ENCODE assay signal across 21 mouse cellular contexts in genomic region chr17:34560438-34560837, GRCm38 (mm10). TPM values are rescaled to one million over a fixed set of nuclear protein-coding genes. Genes with fewer than 3 reads are reported as not detected.
A peak's percentile ranks its signal among the peaks of the same experiment; 100 is the strongest.
DNase-seq lines count a peak whose midpoint lies in the region; ATAC-seq and TF ChIP-seq lines count a peak whose summit lies in the region.
"Had no signal": no experiment of that assay in that cellular context is flagged by ENCODE, and none has a peak within 500 bp of the region (broad histone marks: within the 10 kb centered on the region; RNA-seq: fewer than 3 reads in every experiment).

No protein-coding gene starts in this region.

- no peaks in the 10 kb centered on the region for H3K27me3 ChIP-seq in lung, postnatal 0 days (replicated peaks; ENCODE audit: insufficient read depth, low read length)
- no peaks in the 10 kb centered on the region for H3K27me3 ChIP-seq in midbrain, embryonic 13.5 days
- H3K27me3 ChIP-seq: embryonic facial prominence, embryonic 15.5 days; forebrain, embryonic 15.5 days; hindbrain, embryonic 15.5 days; neural tube, embryonic 15.5 days had no signal

- TF ChIP-seq CTCF in lung, postnatal 0 days (IDR thresholded peaks at IDR 0.05), result peak; percentile 10; the same call in 1 of the 2 replicates

- no peak for ATAC-seq in CD4-positive, CD25-positive, alpha-beta regulatory T cell, adult 4 months
- no peak for ATAC-seq in lung, postnatal 0 days
- no peak for ATAC-seq in midbrain, embryonic 13.5 days
- ATAC-seq in monocyte, adult 5-6 weeks (replicated peaks; ENCODE audit: insufficient number of reproducible peaks, low FRiP score, low TSS enrichment, poor library complexity, severe bottlenecking), result no peak
- ATAC-seq: forebrain, embryonic 15.5 days had no signal

- 91% methylated on average over 6 of the region's 6 CpGs for WGBS in lung, postnatal 0 days
- 93% methylated on average over 6 of the region's 6 CpGs for WGBS in midbrain, embryonic 13.5 days

- H3K4me2 ChIP-seq in lung, postnatal 0 days (replicated peaks; ENCODE audit: low read depth, low read length), result no peak overlapping the region
- no peak overlapping the region for H3K4me2 ChIP-seq in midbrain, embryonic 13.5 days (replicated peaks)
- H3K4me2 ChIP-seq: embryonic facial prominence, embryonic 15.5 days; forebrain, embryonic 15.5 days; heart, embryonic 11.5 days; hindbrain, embryonic 15.5 days; neural tube, embryonic 15.5 days had no signal

- no peak overlapping the region for H3K9ac ChIP-seq in lung, postnatal 0 days (replicated peaks; ENCODE audit: low read depth)
- H3K9ac ChIP-seq in midbrain, embryonic 13.5 days (replicated peaks), result no peak overlapping the region
- H3K9ac ChIP-seq: embryonic facial prominence, embryonic 15.5 days; forebrain, embryonic 15.5 days; hindbrain, embryonic 15.5 days; liver, embryonic 14.5 days; neural tube, embryonic 15.5 days had no signal

- H3K4me1 ChIP-seq in lung, postnatal 0 days (ENCODE audit: insufficient read depth, low read depth, low read length), result no peaks in the 10 kb centered on the region
- peaks cover 26% of the 10 kb centered on the region for H3K4me1 ChIP-seq in brown adipose tissue, adult 24 weeks (ENCODE audit: control insufficient read depth, insufficient read depth, insufficient read length, low read length)
- H3K4me1 ChIP-seq in midbrain, embryonic 13.5 days (replicated peaks), result peaks cover 10% of the 10 kb centered on the region; the same call in 1 of the 2 replicates
- H3K4me1 ChIP-seq: forebrain, embryonic 15.5 days; hindbrain, embryonic 15.5 days had no signal

- no peaks in the 10 kb centered on the region for H3K9me3 ChIP-seq in lung, postnatal 0 days (ENCODE audit: low read length)
- H3K9me3 ChIP-seq in midbrain, embryonic 13.5 days, result no peaks in the 10 kb centered on the region
- H3K9me3 ChIP-seq: embryonic facial prominence, embryonic 15.5 days; forebrain, embryonic 15.5 days; hindbrain, embryonic 15.5 days; midbrain, embryonic 10.5 days; neural tube, embryonic 15.5 days had no signal

- H3K36me3 ChIP-seq in lung, postnatal 0 days (ENCODE audit: insufficient read depth, low read length), result no peaks in the 10 kb centered on the region
- no peaks in the 10 kb centered on the region for H3K36me3 ChIP-seq in midbrain, embryonic 13.5 days
- H3K36me3 ChIP-seq: embryonic facial prominence, embryonic 15.5 days; forebrain, embryonic 15.5 days; hindbrain, embryonic 15.5 days; midbrain, embryonic 10.5 days; neural tube, embryonic 15.5 days had no signal

- no peak for TF ChIP-seq EP300 in lung, postnatal 0 days (IDR thresholded peaks at IDR 0.05)

- peak overlapping the region; percentile 54 for H3K27ac ChIP-seq in lung, postnatal 0 days (ENCODE audit: low read length)
- peak overlapping the region; percentile 40; the same call in 1 of the 2 replicates for H3K27ac ChIP-seq in brown adipose tissue, adult 24 weeks (replicated peaks; ENCODE audit: low read depth, low read length)
- no peak overlapping the region for H3K27ac ChIP-seq in midbrain, embryonic 13.5 days
- H3K27ac ChIP-seq: embryonic facial prominence, embryonic 15.5 days; forebrain, embryonic 15.5 days; hindbrain, embryonic 15.5 days; liver, embryonic 14.5 days; midbrain, embryonic 10.5 days; neural tube, embryonic 15.5 days had no signal

- peak; percentile 22 for DNase-seq in CD4-positive, CD25-positive, alpha-beta regulatory T cell, adult 2 months (ENCODE audit: low read depth, low spot score)
- DNase-seq in lung, postnatal 0 days (ENCODE audit: low spot score), result no peak
- DNase-seq in lung, adult 18-20 months, result no peak
- DNase-seq: adrenal gland, postnatal 14 days; cerebellum, adult 9-10 months; kidney, adult 9 months; kidney, postnatal 36 days; layer of hippocampus, adult 9-11 months; right cerebral cortex, adult 18-20 months; right cerebral cortex, postnatal 4 days had no signal

- H3K4me3 ChIP-seq in lung, postnatal 0 days (ENCODE audit: low read depth, low read length), result no peak overlapping the region
- no peak overlapping the region for H3K4me3 ChIP-seq in brown adipose tissue, adult 24 weeks (ENCODE audit: insufficient read depth, low read depth, low read length)
- no peak overlapping the region for H3K4me3 ChIP-seq in midbrain, embryonic 13.5 days (replicated peaks)
- H3K4me3 ChIP-seq: embryonic facial prominence, embryonic 15.5 days; forebrain, embryonic 15.5 days; hindbrain, embryonic 15.5 days; midbrain, embryonic 10.5 days; neural tube, embryonic 15.5 days had no signal

RNA-seq across cellular contexts. Expression of gene Notch4, which starts 3.6 kb away (rescaled TPM):
- polyA plus RNA-seq in CD4-positive, CD25-positive, alpha-beta regulatory T cell, adult 4 months (2017; shearing (Covaris generic)), result 1 to 10 TPM in 1 of 2 experiments, under 1 TPM in 1; 0.09 to 1.1 TPM
- 21.1 and 24.8 TPM in 2 replicates for polyA plus RNA-seq in lung, postnatal 0 days (2015; fragmentation: Nextera tagmentation; extraction: Ambion mirVana)
- 3.8 and 8.8 TPM in 2 replicates for polyA plus RNA-seq in brown adipose tissue, adult 24 weeks (2012; ENCODE audit: insufficient read depth, insufficient read length, missing spikeins)
- 8.9 and 9.1 TPM in 2 replicates for polyA plus RNA-seq in midbrain, embryonic 13.5 days (2015; fragmentation: Nextera tagmentation; extraction: Ambion mirVana)
- 0.29 to 0.48 TPM in 2 of 3 replicates, not detected in the other for total RNA-seq in monocyte, adult 5-6 weeks (2017)

RNA-seq across cellular contexts. Expression of gene Gpsm3, which starts 29.2 kb away (rescaled TPM):
- polyA plus RNA-seq in CD4-positive, CD25-positive, alpha-beta regulatory T cell, adult 4 months (2017; shearing (Covaris generic)), result 100 to 1,000 TPM; 227 to 344 TPM
- 34.7 and 41.0 TPM in 2 replicates for polyA plus RNA-seq in lung, postnatal 0 days (2015; fragmentation: Nextera tagmentation; extraction: Ambion mirVana)
- 3.3 and 7.5 TPM in 2 replicates for polyA plus RNA-seq in brown adipose tissue, adult 24 weeks (2012; ENCODE audit: insufficient read depth, insufficient read length, missing spikeins)
- polyA plus RNA-seq in midbrain, embryonic 13.5 days (2015; fragmentation: Nextera tagmentation; extraction: Ambion mirVana), result 2.8 and 3.4 TPM in 2 replicates
- total RNA-seq in monocyte, adult 5-6 weeks (2017), result 64.4 to 104 TPM (median 95.5 TPM) in 3 replicates

RNA-seq across cellular contexts. Expression of gene Pbx2, which starts 30.6 kb away (rescaled TPM):
- 10 to 100 TPM in 1 of 2 experiments, 1 to 10 TPM in 1; 7.7 to 12.6 TPM for polyA plus RNA-seq in CD4-positive, CD25-positive, alpha-beta regulatory T cell, adult 4 months (2017; shearing (Covaris generic))
- 15.0 and 15.6 TPM in 2 replicates for polyA plus RNA-seq in lung, postnatal 0 days (2015; fragmentation: Nextera tagmentation; extraction: Ambion mirVana)
- polyA plus RNA-seq in brown adipose tissue, adult 24 weeks (2012; ENCODE audit: insufficient read depth, insufficient read length, missing spikeins), result 19.9 and 35.5 TPM in 2 replicates
- polyA plus RNA-seq in midbrain, embryonic 13.5 days (2015; fragmentation: Nextera tagmentation; extraction: Ambion mirVana), result 13.3 and 15.3 TPM in 2 replicates
- 26.8 to 34.9 TPM (median 30.9 TPM) in 3 replicates for total RNA-seq in monocyte, adult 5-6 weeks (2017)

RNA-seq across cellular contexts. Expression of gene Ager, which starts 37.2 kb away (rescaled TPM):
- polyA plus RNA-seq in CD4-positive, CD25-positive, alpha-beta regulatory T cell, adult 4 months (2017; shearing (Covaris generic)), result 1 to 10 TPM; 4.0 to 4.5 TPM
- polyA plus RNA-seq in lung, postnatal 0 days (2015; fragmentation: Nextera tagmentation; extraction: Ambion mirVana), result 3,782 and 4,046 TPM in 2 replicates
- polyA plus RNA-seq in brown adipose tissue, adult 24 weeks (2012; ENCODE audit: insufficient read depth, insufficient read length, missing spikeins), result not detected in 2 replicates
- polyA plus RNA-seq in midbrain, embryonic 13.5 days (2015; fragmentation: Nextera tagmentation; extraction: Ambion mirVana), result 1.5 and 2.2 TPM in 2 replicates
- total RNA-seq in monocyte, adult 5-6 weeks (2017), result 3.7 to 7.3 TPM (median 5.1 TPM) in 3 replicates

RNA-seq across cellular contexts. Expression of gene Rnf5, which starts 43.1 kb away (rescaled TPM):
- 10 to 100 TPM; 68.0 to 75.0 TPM for polyA plus RNA-seq in CD4-positive, CD25-positive, alpha-beta regulatory T cell, adult 4 months (2017; shearing (Covaris generic))
- polyA plus RNA-seq in lung, postnatal 0 days (2015; fragmentation: Nextera tagmentation; extraction: Ambion mirVana), result 81.5 and 84.1 TPM in 2 replicates
- polyA plus RNA-seq in brown adipose tissue, adult 24 weeks (2012; ENCODE audit: insufficient read depth, insufficient read length, missing spikeins), result 104 and 110 TPM in 2 replicates
- 324 and 337 TPM in 2 replicates for polyA plus RNA-seq in midbrain, embryonic 13.5 days (2015; fragmentation: Nextera tagmentation; extraction: Ambion mirVana)
- total RNA-seq in monocyte, adult 5-6 weeks (2017), result 8.6 to 21.8 TPM (median 14.6 TPM) in 3 replicates
